Mouse (Mus musculus) thymus, adult 2 months (tissue): ENCODE results near the gene Gm42791.

Source experiments
- CTCF ChIP-seq: fragments of 200-500 bp; IDR thresholded peaks from 2 replicates; pipeline ENCODE4 v1.5.1; 2012; ENCODE audit warnings: mild to moderate bottlenecking, control low read depth, low read length, moderate library complexity, borderline replicate concordance; ENCODE audit not compliant: control insufficient read depth, poor library complexity, insufficient read depth; ENCODE audit errors: extremely low read depth
- POLR2A ChIP-seq: fragments of 200-500 bp; IDR thresholded peaks from 2 replicates; pipeline ENCODE4 v1.6.1; 2012; ENCODE audit warnings: mild to moderate bottlenecking, low read length, control low read depth, moderate library complexity; ENCODE audit not compliant: control insufficient read depth, poor library complexity, insufficient read depth; ENCODE audit errors: extremely low read depth

GRCm38 (mm10) chr5:148857522-148857921 lies 137.4 kb downstream of the Gm42791 start:
- TF ChIP-seq CTCF, result no peak
- TF ChIP-seq POLR2A, result no peak
